Mouse (Mus musculus): ENCODE data around the gene 2310061I04Rik. TPM values are rescaled to one million over a fixed set of nuclear protein-coding genes. Genes with fewer than 3 reads are reported as not detected.

Gene 2310061I04Rik
- polyA plus RNA-seq, 1 experiment from 2014 or later: 32.3 TPM

DNA sequence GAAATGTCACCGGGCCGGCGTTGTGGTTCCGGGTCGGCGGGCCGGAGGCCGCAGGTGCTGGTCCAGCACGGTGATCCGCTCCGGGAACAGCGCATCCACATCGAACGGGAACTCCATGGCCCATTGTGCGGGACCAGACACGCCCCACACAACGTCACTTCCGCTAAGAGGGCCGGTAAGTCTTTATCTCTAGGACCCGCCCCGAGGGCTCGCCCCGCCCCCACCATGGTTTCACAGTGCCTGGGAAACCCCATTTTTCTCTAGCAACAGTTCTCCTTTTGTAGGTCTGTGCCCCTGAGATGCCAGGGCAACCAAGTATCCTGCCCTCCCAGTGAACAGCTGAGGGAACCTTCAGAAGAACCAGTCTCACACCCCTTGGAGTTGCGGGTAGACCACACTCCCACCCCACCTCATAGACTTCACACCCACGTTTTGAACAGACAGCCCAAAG, 12.7 kb upstream of the 2310061I04Rik start, which contains the start of gene Atat1:
Gene Atat1 (minus strand): TSS at position 157 of the 451 bp plus-strand sequence.
- Histone ChIP-seq H3K27ac (ENCODE audit: low read depth, low read length) (peak within 1 kb of the TSS; percentile 78), H3K9me3 (ENCODE audit: control insufficient read depth) (no peaks in the 10 kb centered on the region), H3K9ac (ENCODE audit: low read depth, low read length) (peak within 1 kb of the TSS; percentile 64), H3K4me1 (replicated peaks; ENCODE audit: control insufficient read depth, insufficient read depth, low read length) (0 out of 2 replicates have a peak, but pooled peaks cover 3% of the 10 kb centered on the region), H3K4me2 (replicated peaks; ENCODE audit: low read depth) (peak within 1 kb of the TSS; percentile 89), H3K27me3 (replicated peaks; ENCODE audit: control insufficient read depth, insufficient read depth, low read length) (no peaks in the 10 kb centered on the region), H3K36me3 (ENCODE audit: control insufficient read depth, insufficient read depth) (peaks cover 26% of the 10 kb centered on the region), H3K4me3 (ENCODE audit: low read depth, low read length) (peak within 1 kb of the TSS; percentile 67)
- TF ChIP-seq CTCF (IDR thresholded peaks at IDR 0.05; ENCODE audit: low read depth): no peak
- ATAC-seq: peak; percentile 86
- WGBS: 2% methylated on average over 25 of the region's 25 CpGs

DNA sequence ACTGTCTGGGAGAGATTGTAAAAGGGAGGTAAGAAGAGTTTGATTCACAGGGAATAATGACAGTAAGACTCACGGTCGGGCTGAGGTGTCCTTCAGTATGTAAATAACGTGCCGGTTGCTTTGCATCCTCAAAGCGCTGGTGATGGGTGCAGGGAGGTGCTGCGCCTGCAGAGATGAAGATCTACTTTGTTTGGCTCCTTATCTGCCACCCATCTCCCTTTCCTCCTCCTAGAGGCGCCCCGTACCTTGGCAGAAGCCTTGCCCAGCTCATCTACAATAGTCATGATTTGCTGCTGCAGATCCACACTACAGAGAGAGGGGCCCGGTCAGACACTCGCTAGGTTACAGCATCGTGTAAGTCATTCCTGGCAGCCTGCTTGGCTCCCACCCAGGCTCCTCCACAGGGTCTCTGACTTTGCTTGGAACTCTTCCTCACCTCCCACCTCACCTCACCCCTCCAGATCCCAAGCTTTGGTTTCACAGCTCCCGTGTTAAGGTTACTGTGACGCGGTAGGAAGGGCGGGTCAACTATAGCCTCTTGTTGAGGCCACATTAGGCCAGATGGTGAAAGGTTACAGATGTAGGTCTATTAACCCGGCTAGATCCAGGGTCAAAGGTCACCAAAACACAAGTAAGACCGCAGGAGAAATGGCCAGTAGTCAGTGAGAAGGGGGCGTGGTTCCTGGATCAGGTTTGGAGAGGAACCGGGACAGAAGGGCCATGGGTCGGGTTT, 12.1 kb upstream of the 2310061I04Rik start:
- Histone ChIP-seq H3K4me1 (replicated peaks; ENCODE audit: control insufficient read depth, insufficient read depth, low read length) (0 out of 2 replicates have a peak, but pooled peaks cover 3% of the 10 kb centered on the region), H3K9me3 (ENCODE audit: control insufficient read depth) (no peaks in the 10 kb centered on the region), H3K4me3 (ENCODE audit: low read depth, low read length) (peak overlapping the region; percentile 67), H3K36me3 (ENCODE audit: control insufficient read depth, insufficient read depth) (peaks cover 26% of the 10 kb centered on the region), H3K4me2 (replicated peaks; ENCODE audit: low read depth) (peak overlapping the region; percentile 89), H3K9ac (ENCODE audit: low read depth, low read length) (peak overlapping the region; percentile 64), H3K27me3 (replicated peaks; ENCODE audit: control insufficient read depth, insufficient read depth, low read length) (no peaks in the 10 kb centered on the region), H3K27ac (ENCODE audit: low read depth, low read length) (peak overlapping the region; percentile 78)
- TF ChIP-seq CTCF (IDR thresholded peaks at IDR 0.05; ENCODE audit: low read depth): no peak
- 14% methylated on average over 20 of the region's 20 CpGs for WGBS
- ATAC-seq: peak; percentile 64

DNA sequence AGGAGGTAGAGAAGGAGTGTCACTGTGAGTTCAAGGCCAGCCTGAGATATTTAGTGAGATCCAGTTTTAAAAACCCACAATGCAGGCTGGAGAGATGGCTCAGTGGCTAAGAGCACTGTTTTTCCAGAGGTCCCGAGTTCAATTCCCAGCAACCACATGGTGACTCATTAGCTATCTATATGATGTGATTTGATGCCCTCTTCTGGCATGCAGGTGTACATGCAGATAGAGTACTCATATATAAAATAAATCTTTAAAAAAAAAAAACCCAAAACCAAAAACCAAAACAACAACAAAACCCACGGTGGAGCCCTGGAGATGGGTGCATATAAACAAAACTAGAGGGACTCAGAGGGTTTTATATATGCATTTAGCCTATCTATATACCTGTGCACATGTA, 10.4 kb upstream of the 2310061I04Rik start:
- 70% methylated on average over 2 of the region's 2 CpGs for WGBS
- Histone ChIP-seq H3K36me3 (ENCODE audit: control insufficient read depth, insufficient read depth) (peaks cover 17% of the 10 kb centered on the region), H3K9me3 (ENCODE audit: control insufficient read depth) (no peaks in the 10 kb centered on the region), H3K9ac (ENCODE audit: low read depth, low read length) (no peak overlapping the region), H3K27me3 (replicated peaks; ENCODE audit: control insufficient read depth, insufficient read depth, low read length) (no peaks in the 10 kb centered on the region), H3K4me3 (ENCODE audit: low read depth, low read length) (no peak overlapping the region), H3K4me2 (replicated peaks; ENCODE audit: low read depth) (no peak overlapping the region), H3K27ac (ENCODE audit: low read depth, low read length) (no peak overlapping the region), H3K4me1 (replicated peaks; ENCODE audit: control insufficient read depth, insufficient read depth, low read length) (0 out of 2 replicates have a peak, but pooled peaks cover 3% of the 10 kb centered on the region)
- no peak for ATAC-seq
- TF ChIP-seq CTCF (IDR thresholded peaks at IDR 0.05; ENCODE audit: low read depth): peak; percentile 46

DNA sequence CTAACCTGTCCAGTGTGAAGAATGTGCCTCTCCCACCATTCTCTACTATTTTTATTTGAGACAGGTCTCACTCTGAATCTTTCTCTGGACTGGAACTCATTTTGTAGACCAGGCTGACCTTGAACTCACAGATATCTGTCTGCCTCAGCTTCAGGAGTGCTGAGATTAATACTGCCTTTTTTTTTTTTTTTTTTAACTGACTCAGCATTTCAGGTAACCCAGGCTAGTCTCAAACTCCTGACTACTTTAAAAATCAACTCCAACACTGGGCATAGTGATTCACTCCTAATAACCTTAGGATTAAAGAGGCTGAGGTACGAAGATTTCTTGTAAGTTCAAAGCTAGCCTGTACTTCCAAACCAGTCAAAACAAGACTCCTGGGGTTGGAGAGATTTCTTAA, 8.4 kb upstream of the 2310061I04Rik start:
- Histone ChIP-seq H3K4me2 (replicated peaks; ENCODE audit: low read depth) (no peak overlapping the region), H3K4me1 (replicated peaks; ENCODE audit: control insufficient read depth, insufficient read depth, low read length) (0 out of 2 replicates have a peak, but pooled peaks cover 3% of the 10 kb centered on the region), H3K27ac (ENCODE audit: low read depth, low read length) (no peak overlapping the region), H3K9me3 (ENCODE audit: control insufficient read depth) (no peaks in the 10 kb centered on the region), H3K9ac (ENCODE audit: low read depth, low read length) (no peak overlapping the region), H3K27me3 (replicated peaks; ENCODE audit: control insufficient read depth, insufficient read depth, low read length) (no peaks in the 10 kb centered on the region), H3K4me3 (ENCODE audit: low read depth, low read length) (no peak overlapping the region), H3K36me3 (ENCODE audit: control insufficient read depth, insufficient read depth) (peaks cover 13% of the 10 kb centered on the region)
- ATAC-seq: no peak
- 97% methylated on average over 1 of the region's 1 CpGs for WGBS
- no peak for TF ChIP-seq CTCF (IDR thresholded peaks at IDR 0.05; ENCODE audit: low read depth)

DNA sequence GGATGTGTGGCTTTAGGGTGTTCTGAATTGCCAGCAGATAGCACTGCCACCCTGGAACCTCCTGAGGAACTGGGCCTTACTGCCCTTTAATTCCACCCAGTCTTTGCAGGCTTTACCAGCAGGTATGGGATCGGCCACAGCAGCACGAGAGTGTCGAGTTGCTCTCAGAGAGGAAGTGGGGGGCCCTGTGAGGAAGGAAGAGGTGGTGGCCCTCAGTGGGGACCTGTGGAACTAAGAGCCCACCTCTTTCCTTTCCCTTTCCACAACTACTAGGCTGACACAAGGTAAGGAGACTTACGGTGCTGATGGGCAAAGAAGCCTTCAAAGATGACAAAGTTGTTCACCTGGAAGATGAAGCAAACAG, 6.7 kb upstream of the 2310061I04Rik start:
- no peak for ATAC-seq
- no peak for TF ChIP-seq CTCF (IDR thresholded peaks at IDR 0.05; ENCODE audit: low read depth)
- no peaks in the 10 kb centered on the region for H3K9me3 ChIP-seq (ENCODE audit: control insufficient read depth)
- 0 out of 2 replicates have a peak, but pooled peaks cover 2% of the 10 kb centered on the region for H3K4me1 ChIP-seq (replicated peaks; ENCODE audit: control insufficient read depth, insufficient read depth, low read length)
- H3K36me3 ChIP-seq (ENCODE audit: control insufficient read depth, insufficient read depth): peaks cover 18% of the 10 kb centered on the region
- 71% methylated on average over 4 of the region's 4 CpGs for WGBS
- no peak overlapping the region for H3K27ac ChIP-seq (ENCODE audit: low read depth, low read length)
- no peak overlapping the region for H3K9ac ChIP-seq (ENCODE audit: low read depth, low read length)
- no peaks in the 10 kb centered on the region for H3K27me3 ChIP-seq (replicated peaks; ENCODE audit: control insufficient read depth, insufficient read depth, low read length)
- H3K4me3 ChIP-seq (ENCODE audit: low read depth, low read length): no peak overlapping the region
- H3K4me2 ChIP-seq (replicated peaks; ENCODE audit: low read depth): no peak overlapping the region

DNA sequence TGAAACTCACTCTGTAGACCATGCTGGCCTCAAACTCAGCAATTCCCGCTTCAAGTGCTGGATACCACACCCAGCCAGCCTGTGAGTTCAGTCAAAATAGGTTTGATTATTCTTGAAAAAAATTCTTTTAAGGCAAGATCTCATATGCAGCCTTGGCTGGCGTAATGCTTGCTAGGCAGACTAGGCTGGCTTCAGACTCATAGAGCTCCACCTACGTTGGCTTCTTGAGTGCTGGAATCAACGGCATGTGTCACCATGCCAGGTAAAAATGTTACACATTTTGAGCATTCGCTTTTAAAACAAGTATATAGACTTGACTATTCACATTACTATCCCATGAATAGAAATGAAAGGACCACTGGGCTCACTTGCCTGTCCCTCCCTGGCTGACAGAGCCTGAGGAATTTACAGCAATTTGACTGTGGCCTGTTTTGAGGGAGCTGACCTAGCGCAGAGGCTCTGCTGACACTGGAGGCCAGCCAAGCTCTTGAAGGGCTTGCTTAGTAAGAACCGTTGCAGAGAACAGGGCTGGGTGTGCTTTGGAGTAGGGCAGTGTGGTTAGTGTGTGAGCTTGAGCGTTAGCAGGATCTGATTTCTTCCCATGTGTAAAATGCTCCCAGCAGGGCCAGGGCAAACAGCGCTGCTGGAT, 6.2 kb upstream of the 2310061I04Rik start:
- no peaks in the 10 kb centered on the region for H3K27me3 ChIP-seq (replicated peaks; ENCODE audit: control insufficient read depth, insufficient read depth, low read length)
- 88% methylated on average over 9 of the region's 9 CpGs for WGBS
- H3K9ac ChIP-seq (ENCODE audit: low read depth, low read length): no peak overlapping the region
- no peak overlapping the region for H3K4me2 ChIP-seq (replicated peaks; ENCODE audit: low read depth)
- no peaks in the 10 kb centered on the region for H3K9me3 ChIP-seq (ENCODE audit: control insufficient read depth)
- TF ChIP-seq CTCF (IDR thresholded peaks at IDR 0.05; ENCODE audit: low read depth): no peak
- no peak for ATAC-seq
- no peak overlapping the region for H3K4me3 ChIP-seq (ENCODE audit: low read depth, low read length)
- no peaks in the 10 kb centered on the region for H3K4me1 ChIP-seq (replicated peaks; ENCODE audit: control insufficient read depth, insufficient read depth, low read length)
- no peak overlapping the region for H3K27ac ChIP-seq (ENCODE audit: low read depth, low read length)
- peaks cover 18% of the 10 kb centered on the region for H3K36me3 ChIP-seq (ENCODE audit: control insufficient read depth, insufficient read depth)

All from intestine, postnatal 0 days (tissue).